Mouse (Mus musculus): ENCODE results near the gene Asgr2.
"Not testable (repeated sequence)": the region's sequence is repeated elsewhere in the genome, so short reads cannot be mapped to it uniquely, and the experiment has no call there.

The Asgr2 gene

GRCm38 (mm10) chr11:70099102-70099501 lies 6.7 kb downstream of the Asgr2 start:
- DNase-seq, result no peak

DNA sequence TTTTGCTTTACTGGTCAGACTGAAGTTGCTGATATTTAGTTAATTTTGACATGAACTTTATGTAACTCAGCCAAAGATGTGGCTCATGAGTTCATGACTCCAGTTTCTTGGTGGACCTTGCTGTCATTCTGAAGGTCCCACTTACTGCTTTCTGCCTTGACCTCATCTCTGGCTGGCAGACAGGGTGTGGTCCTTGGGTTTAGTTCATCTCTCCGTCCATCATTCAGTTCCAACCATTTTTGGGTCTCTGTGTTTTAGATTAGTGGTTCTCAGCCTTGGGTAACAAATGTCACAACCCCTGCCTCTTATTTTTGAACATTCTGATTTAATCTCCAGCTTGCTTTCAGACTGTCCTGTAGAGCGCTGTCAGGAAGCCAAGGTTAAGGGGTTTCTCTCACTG lies 7.4 kb downstream of the Asgr2 start:
- no peak for DNase-seq

GRCm38 (mm10) chr11:70103701-70104315 lies 11.4 kb downstream of the Asgr2 start:
- DNase-seq, result no peak

GRCm38 (mm10) chr11:70107085-70107484 lies 14.6 kb downstream of the Asgr2 start:
- DNase-seq, result no peak

GRCm38 (mm10) chr11:70110146-70110545 lies 17.7 kb downstream of the Asgr2 start:
- DNase-seq, result peak in 1 of 2 experiments; percentile 18

GRCm38 (mm10) chr11:70114562-70114961 lies 22.1 kb downstream of the Asgr2 start:
- DNase-seq, result peak; percentile 27

GRCm38 (mm10) chr11:70115901-70116300 lies 23.5 kb downstream of the Asgr2 start:
- DNase-seq, result no peak

- peak in 1 of 2 experiments; percentile 12 for DNase-seq
Observed at GRCm38 (mm10) chr11:70129926-70130379, 37.5 kb downstream of the Asgr2 start, which contains the start of gene Mgl2. Mgl2 (plus strand) TSS chr11:70130329.

- not testable (repeated sequence) for DNase-seq
Observed at GRCm38 (mm10) chr11:70135001-70135400, 42.6 kb downstream of the Asgr2 start.

DNA sequence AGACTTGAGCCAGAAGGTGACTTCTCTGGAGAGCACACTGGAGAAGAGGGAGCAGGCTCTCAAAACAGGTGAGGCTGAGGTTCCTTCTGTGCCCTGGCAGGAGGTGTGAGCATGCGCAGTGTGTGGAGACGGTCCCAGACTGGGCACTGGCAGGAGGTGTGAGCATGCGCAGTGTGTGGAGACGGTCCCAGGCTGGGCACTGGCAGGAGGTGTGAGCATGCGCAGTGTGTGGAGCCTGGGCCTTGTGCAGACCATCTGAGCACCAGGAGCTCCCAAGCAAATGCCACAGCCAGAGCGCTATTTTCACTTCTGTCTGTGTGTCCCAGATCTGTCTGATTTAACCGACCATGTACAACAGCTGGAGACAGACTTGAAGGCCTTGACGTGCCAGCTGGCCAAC lies 43.5 kb downstream of the Asgr2 start:
- not testable (repeated sequence) for DNase-seq

- DNase-seq, result no peak
Observed at GRCm38 (mm10) chr11:70139171-70139570, 46.7 kb downstream of the Asgr2 start.

GRCm38 (mm10) chr11:70151072-70151471 lies 58.6 kb downstream of the Asgr2 start:
- peak in 1 of 2 experiments; percentile 26 for DNase-seq

Measured in lung, adult 18-20 months (tissue).